Mouse (Mus musculus) neural tube, embryonic 13.5 days (tissue): ENCODE measurements at regions not wholly inside any gene's neighbourhood (a gene's known extent, or its start where the extent isn't known, plus 50 kb on each side); places are given as distances from the start of the nearest gene placed in this dataset.

Experiments used
- ATAC-seq: fragments of 200-750 bp; cut with Nextera tagmentation; 2 replicates; pipeline ENCODE4 v1.8.0; 2017; ENCODE audit warnings: low read depth, mild to moderate bottlenecking, moderate TSS enrichment, moderate library complexity
- H3K27ac ChIP-seq: fragments of 300-500 bp; sonication (generic); replicated peaks from 2 replicates; pipeline ENCODE4 v1.5.1; 2015; ENCODE audit warnings: moderate library complexity, mild to moderate bottlenecking, inconsistent platforms
- H3K27me3 ChIP-seq: fragments of 300-500 bp; sonication (generic); 2 replicates; pipeline ENCODE4 v1.6.1; 2015; ENCODE audit warnings: mild to moderate bottlenecking, inconsistent platforms
- H3K36me3 ChIP-seq: fragments of 300-500 bp; sonication (generic); 2 replicates; pipeline ENCODE4 v1.6.1; 2015; ENCODE audit warnings: mild to moderate bottlenecking, inconsistent platforms
- H3K4me1 ChIP-seq: fragments of 300-500 bp; sonication (generic); replicated peaks from 2 replicates; pipeline ENCODE4 v1.6.1; 2015; ENCODE audit warnings: inconsistent platforms
- H3K4me2 ChIP-seq: fragments of 300-500 bp; sonication (generic); 2 replicates; pipeline ENCODE4 v1.6.1; 2015; ENCODE audit warnings: inconsistent platforms, mild to moderate bottlenecking, moderate library complexity
- H3K4me3 ChIP-seq: fragments of 300-500 bp; sonication (generic); 2 replicates; pipeline ENCODE4 v1.5.1; 2015; ENCODE audit warnings: mild to moderate bottlenecking, inconsistent platforms
- H3K9ac ChIP-seq: fragments of 300-500 bp; sonication (generic); 2 replicates; pipeline ENCODE4 v1.6.1; 2015; ENCODE audit warnings: moderate library complexity, mild to moderate bottlenecking, inconsistent platforms
- H3K9me3 ChIP-seq: fragments of 300-500 bp; sonication (generic); 2 replicates; pipeline ENCODE4 v1.6.1; 2016; ENCODE audit warnings: inconsistent platforms
- WGBS: fragments of 180-500 bp; shearing (Covaris S2); methylation state at CpG from one replicate; pipeline ENCODE4 v1.1.7; 2015; 5-methylcytosine and 5-hydroxymethylcytosine counted together

DNA sequence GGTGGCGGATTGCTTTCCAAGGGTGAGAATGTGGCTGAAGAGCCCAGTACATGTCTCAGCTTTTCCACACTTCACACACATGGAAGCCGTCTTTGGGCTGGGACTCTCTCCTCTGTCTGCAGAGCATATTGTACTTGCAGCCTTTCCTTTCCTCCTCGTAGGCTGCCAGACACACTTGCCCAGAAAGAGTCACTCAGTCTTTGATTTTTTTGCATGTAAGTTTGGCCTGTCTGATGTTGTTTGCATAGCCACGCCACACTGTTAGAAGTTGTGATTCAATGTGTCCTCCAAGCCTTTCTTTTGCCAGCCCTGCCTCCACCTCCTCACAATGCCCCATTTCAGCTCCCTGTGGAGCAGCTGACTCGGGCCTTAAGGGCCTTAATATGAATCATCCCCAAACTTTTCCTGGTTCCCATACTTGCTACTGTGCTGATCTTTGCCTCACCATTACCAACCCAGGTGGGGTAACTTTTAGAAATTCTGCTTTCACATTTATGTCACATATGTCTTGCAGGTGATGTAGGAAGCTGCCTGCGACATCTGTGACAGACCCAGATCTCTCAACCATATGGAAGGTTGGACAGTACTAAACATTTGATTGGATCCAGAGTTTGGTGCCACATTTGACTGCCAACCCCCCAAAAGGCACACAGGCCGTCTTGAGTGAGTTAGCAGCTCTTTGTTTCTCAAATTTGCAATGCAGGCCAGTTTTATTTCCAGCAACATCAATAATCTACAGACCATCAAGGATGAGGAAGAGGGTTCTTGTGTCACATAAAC is 663.7 kb upstream of the Mms22l start:
- Histone ChIP-seq H3K4me2 (no peak overlapping the region), H3K36me3 (no peaks in the 10 kb centered on the region), H3K9ac (no peak overlapping the region), H3K27ac (no peak overlapping the region), H3K4me3 (no peak overlapping the region), H3K27me3 (no peaks in the 10 kb centered on the region), H3K9me3 (no peaks in the 10 kb centered on the region), H3K4me1 (no peaks in the 10 kb centered on the region)
- no peak for ATAC-seq
- 59% methylated on average over 7 of the region's 7 CpGs for WGBS

DNA sequence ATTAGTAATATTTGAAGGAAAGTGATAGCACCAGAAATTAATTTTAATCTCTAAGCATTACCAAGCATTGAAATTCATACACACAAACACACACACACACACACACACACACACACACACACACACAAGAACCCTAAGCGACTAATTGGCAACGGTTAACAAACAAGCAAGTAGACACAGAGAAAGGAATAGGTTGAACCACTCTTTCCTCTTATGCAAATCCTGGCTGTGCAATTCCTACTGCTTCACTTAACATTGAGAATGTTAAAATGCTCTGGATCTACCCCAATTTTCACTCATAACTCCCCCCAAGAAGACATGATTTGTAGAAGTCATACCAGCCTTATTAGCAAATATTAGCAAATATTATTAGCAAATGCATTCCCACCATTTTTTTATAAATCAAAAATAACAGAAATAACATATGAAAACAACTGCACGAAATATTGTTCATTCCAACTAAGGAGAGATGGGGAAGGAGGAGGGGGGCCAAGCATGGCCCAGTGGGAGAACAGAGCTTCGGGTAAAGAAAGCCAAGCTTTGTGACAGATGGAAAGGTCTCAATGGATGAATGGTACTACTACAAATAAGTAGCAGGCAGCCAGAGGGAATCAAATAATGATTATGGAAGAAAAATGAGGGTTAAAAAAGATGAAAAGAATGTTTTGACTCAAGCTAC is 652.5 kb upstream of the Mms22l start:
- Histone ChIP-seq H3K27me3 (no peaks in the 10 kb centered on the region), H3K27ac (no peak overlapping the region), H3K4me3 (no peak overlapping the region), H3K9me3 (no peaks in the 10 kb centered on the region), H3K4me1 (no peaks in the 10 kb centered on the region), H3K36me3 (no peaks in the 10 kb centered on the region), H3K9ac (no peak overlapping the region), H3K4me2 (no peak overlapping the region)
- WGBS, result 61% methylated on average over 4 of the region's 4 CpGs
- ATAC-seq, result no peak

DNA sequence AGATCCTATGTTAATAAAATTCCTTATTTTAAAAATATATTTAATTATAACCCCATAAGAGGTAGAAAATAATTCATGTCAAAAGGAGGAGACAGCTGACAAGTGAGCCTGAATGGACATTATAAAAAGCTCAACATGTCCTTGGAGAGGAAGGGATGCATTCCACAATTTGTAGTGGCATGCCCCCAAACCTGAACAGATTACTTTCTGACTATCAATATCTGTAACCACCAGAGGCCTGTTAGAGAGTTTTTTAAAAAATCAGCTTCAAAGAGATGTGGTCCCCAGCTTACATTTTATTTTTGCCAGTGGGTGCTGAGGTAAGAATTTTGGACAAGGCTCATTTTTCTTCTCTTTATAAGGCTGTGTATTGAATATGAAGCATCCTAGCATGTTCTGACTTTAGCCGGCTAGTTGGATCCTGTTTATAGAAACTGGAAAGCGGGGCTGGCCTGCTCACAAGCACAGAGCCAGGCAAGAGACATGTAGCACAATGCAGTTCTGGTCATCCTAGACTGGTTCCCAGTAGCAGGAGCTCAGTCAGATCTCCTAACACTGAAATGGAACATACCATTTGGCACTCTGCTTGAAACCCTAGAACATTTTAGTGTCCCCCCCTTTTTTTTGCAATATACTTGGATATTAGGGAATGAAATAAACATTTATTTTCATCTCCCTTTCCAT is 651.8 kb upstream of the Mms22l start:
- no peaks in the 10 kb centered on the region for H3K4me1 ChIP-seq
- H3K9me3 ChIP-seq, result no peaks in the 10 kb centered on the region
- no peaks in the 10 kb centered on the region for H3K36me3 ChIP-seq
- ATAC-seq, result no peak
- H3K27me3 ChIP-seq, result no peaks in the 10 kb centered on the region
- 81% methylated on average over 2 of the region's 2 CpGs for WGBS
- H3K27ac ChIP-seq, result no peak overlapping the region
- H3K9ac ChIP-seq, result no peak overlapping the region
- H3K4me3 ChIP-seq, result no peak overlapping the region
- no peak overlapping the region for H3K4me2 ChIP-seq

DNA sequence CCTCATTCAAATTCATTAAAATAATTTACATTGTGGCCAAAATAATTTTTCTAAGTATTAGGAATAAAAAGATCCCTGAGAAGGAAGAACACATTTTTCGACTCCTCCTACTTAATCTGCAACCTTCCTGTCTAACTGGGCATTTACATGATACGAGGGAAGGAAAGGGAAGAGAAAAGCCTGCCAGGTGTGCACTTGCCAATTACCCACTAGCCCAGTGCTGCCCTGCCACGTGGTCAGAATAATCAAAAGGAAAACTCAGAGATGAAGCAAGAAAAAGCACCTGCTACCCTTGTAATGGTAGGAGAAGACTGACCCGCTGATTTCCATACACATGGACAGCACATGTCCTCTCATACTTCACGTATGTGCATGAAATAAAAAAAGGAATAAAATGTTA is 651.0 kb upstream of the Mms22l start:
- WGBS, result 65% methylated on average over 5 of the region's 5 CpGs
- ATAC-seq, result no peak
- no peaks in the 10 kb centered on the region for H3K27me3 ChIP-seq
- H3K9me3 ChIP-seq, result no peaks in the 10 kb centered on the region
- no peak overlapping the region for H3K4me3 ChIP-seq
- no peaks in the 10 kb centered on the region for H3K4me1 ChIP-seq
- no peak overlapping the region for H3K27ac ChIP-seq
- H3K36me3 ChIP-seq, result no peaks in the 10 kb centered on the region
- no peak overlapping the region for H3K4me2 ChIP-seq
- no peak overlapping the region for H3K9ac ChIP-seq

DNA sequence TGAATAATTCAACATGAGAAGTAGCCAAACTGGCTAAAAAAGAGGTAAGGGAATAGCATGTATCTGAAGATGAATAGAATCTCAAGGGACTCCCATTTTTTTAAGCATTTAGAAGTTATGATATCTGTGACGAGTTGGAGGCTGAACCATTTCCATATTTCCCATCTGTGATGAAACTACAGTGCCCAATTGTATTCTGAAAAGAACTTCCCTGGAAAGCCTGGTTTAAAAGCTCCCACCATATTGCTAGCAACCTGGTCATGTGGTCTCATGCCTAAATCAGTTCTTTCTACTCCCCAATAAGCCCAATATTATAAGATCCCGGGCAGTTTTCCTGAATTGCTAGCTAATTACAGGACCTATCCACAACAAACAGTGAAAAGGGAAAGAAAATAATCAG is 645.6 kb upstream of the Mms22l start:
- 86% methylated on average over 2 of the region's 2 CpGs for whole genome bisulfite sequencing
- no peaks in the 10 kb centered on the region for H3K36me3 ChIP-seq
- H3K9ac ChIP-seq, result no peak overlapping the region
- no peaks in the 10 kb centered on the region for H3K9me3 ChIP-seq
- H3K4me2 ChIP-seq, result no peak overlapping the region
- no peaks in the 10 kb centered on the region for H3K4me1 ChIP-seq
- no peak overlapping the region for H3K4me3 ChIP-seq
- no peak for ATAC-seq
- H3K27ac ChIP-seq, result no peak overlapping the region
- H3K27me3 ChIP-seq, result no peaks in the 10 kb centered on the region

DNA sequence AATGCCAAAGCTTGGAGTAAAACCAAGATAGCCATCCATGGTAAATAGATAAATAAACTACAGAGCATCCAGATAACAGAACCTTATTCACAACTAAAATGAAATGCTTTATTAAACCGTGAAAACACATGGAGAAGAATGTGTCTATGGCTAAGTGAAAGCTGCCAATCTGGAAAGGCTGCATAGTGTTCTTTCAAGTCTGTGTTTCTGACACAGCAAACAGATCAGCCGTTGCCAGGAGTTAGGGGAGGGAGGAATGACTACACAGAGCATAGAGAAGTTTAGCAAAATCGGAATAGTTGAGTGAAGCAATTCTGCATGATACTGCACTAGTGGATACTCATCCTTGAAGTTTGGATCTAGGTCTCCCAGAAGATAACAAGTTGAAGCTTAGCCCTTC is 633.8 kb upstream of the Mms22l start:
- Histone ChIP-seq H3K4me1 (no peaks in the 10 kb centered on the region), H3K9ac (no peak overlapping the region), H3K4me3 (no peak overlapping the region), H3K9me3 (no peaks in the 10 kb centered on the region), H3K36me3 (no peaks in the 10 kb centered on the region), H3K27me3 (no peaks in the 10 kb centered on the region), H3K4me2 (no peak overlapping the region), H3K27ac (no peak overlapping the region)
- ATAC-seq, result no peak
- 90% methylated on average over 3 of the region's 3 CpGs for WGBS

DNA sequence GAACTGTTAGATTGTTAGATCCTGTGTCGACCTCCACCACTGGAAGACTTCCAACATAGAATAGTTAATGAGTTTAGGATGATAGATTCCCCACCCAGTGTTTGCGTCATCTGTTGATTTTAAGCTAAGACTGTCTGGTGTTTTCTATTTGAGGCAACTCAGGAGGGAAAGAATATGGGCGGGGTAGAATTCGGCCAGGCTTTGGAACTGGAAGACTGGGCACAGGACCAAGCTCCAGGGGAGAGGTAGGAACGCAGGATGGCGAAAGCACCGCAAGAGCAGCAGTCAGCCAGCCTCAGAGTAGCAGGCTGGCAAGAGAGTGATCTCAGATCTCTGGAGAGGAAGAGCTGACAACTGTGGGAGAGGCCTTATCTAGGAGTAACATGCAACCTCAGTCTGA is 616.2 kb upstream of the Mms22l start:
- H3K4me2 ChIP-seq, result no peak overlapping the region
- no peaks in the 10 kb centered on the region for H3K27me3 ChIP-seq
- ATAC-seq, result no peak
- H3K9ac ChIP-seq, result no peak overlapping the region
- no peaks in the 10 kb centered on the region for H3K9me3 ChIP-seq
- no peak overlapping the region for H3K27ac ChIP-seq
- WGBS, result 89% methylated on average over 7 of the region's 7 CpGs
- no peak overlapping the region for H3K4me3 ChIP-seq
- H3K4me1 ChIP-seq, result no peaks in the 10 kb centered on the region
- no peaks in the 10 kb centered on the region for H3K36me3 ChIP-seq

DNA sequence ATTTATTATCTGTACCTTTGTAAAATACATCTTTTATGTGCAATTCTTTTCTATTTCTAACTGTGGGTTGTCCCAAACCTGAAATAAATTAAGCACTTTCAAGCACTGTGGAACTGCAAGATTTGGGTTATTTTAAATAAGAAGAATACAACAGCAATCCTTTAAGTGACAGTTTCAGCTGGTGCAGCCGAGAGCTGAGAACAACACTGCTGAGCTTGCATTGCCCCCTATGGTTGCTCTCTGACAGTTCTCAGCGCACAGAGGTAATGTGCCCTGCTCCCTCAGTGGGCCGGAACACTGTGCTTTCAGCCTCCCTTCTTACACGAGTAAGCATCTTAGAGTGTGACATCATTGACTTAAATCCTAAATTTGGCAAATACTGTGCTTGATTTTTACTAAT is 582.9 kb upstream of the Mms22l start:
- no peaks in the 10 kb centered on the region for H3K36me3 ChIP-seq
- 9% methylated on average over 4 of the region's 4 CpGs for WGBS
- no peak overlapping the region for H3K4me2 ChIP-seq
- H3K4me1 ChIP-seq, result no peaks in the 10 kb centered on the region
- no peak overlapping the region for H3K4me3 ChIP-seq
- H3K9me3 ChIP-seq, result no peaks in the 10 kb centered on the region
- H3K9ac ChIP-seq, result no peak overlapping the region
- peak; percentile 92 for ATAC-seq
- no peak overlapping the region for H3K27ac ChIP-seq
- H3K27me3 ChIP-seq, result no peaks in the 10 kb centered on the region

DNA sequence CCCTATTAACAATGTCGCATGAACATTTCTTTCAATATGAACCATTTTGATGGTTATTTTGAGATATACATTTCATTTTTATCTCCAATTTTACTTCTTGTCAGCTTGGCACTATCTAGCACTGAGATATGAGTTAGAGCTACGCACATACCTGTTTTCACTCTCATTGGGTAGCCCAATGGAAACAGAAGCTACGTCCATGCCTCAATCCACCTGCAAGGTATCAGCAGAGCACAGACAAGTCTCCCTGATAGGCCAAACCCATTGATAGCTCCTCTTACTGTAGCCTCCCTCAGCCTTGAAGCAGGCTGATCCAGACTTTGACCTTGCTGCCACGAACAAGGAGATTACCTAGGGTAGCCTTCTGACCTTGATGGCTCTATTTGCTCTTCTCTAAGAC is 582.4 kb upstream of the Mms22l start:
- Histone ChIP-seq H3K9me3 (no peaks in the 10 kb centered on the region), H3K27ac (no peak overlapping the region), H3K4me1 (no peaks in the 10 kb centered on the region), H3K36me3 (no peaks in the 10 kb centered on the region), H3K4me3 (no peak overlapping the region), H3K9ac (no peak overlapping the region), H3K27me3 (no peaks in the 10 kb centered on the region), H3K4me2 (no peak overlapping the region)
- 79% methylated on average over 4 of the region's 4 CpGs for WGBS
- ATAC-seq, result peak; percentile 43; the same call in 1 of the 2 replicates

DNA sequence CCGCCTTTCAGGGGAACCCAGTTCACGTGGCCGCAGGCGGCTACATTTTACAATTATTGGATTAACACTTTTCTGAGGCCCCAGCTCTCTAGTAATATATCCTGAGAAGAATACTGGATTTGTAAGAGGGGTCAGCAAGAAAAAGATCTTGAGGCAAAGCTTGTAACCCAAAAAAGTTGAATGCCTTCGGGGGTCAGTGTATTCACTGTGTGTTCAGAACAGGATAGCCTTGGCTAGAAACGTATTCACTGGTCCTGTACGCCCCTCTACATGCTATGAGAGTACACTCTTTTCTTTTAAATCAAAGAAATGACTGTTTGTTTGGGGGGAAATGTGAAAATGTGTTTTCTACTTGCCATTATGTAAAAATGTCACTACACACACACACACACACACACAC is 581.8 kb upstream of the Mms22l start:
- Histone ChIP-seq H3K27ac (no peak overlapping the region), H3K4me1 (no peaks in the 10 kb centered on the region), H3K9me3 (no peaks in the 10 kb centered on the region), H3K9ac (no peak overlapping the region), H3K4me2 (no peak overlapping the region), H3K36me3 (no peaks in the 10 kb centered on the region), H3K4me3 (no peak overlapping the region), H3K27me3 (no peaks in the 10 kb centered on the region)
- ATAC-seq, result no peak
- 90% methylated on average over 7 of the region's 7 CpGs for WGBS

DNA sequence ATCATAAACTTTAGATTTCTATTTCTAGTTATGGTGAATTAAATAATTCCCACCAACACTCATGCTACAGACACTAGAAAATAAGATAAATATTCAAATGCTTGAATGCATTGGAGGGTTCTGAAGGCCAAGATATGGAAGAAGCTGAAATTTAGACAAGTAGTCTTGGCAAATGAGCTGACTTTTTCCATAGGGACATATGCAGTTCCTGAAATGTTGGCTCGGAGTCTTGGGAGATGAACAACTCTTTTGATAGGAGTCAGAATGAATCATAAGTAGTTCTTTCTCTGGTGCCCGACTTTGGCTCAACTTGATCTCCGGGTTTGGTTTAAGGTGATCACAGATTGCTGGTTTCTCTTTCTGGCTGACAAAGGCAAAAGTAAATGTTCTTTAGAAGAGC is 574.7 kb upstream of the Mms22l start:
- no peaks in the 10 kb centered on the region for H3K9me3 ChIP-seq
- no peaks in the 10 kb centered on the region for H3K27me3 ChIP-seq
- WGBS, result 86% methylated on average over 3 of the region's 3 CpGs
- no peak overlapping the region for H3K27ac ChIP-seq
- H3K4me2 ChIP-seq, result no peak overlapping the region
- H3K9ac ChIP-seq, result no peak overlapping the region
- no peak overlapping the region for H3K4me3 ChIP-seq
- no peaks in the 10 kb centered on the region for H3K36me3 ChIP-seq
- H3K4me1 ChIP-seq, result no peaks in the 10 kb centered on the region
- ATAC-seq, result no peak

DNA sequence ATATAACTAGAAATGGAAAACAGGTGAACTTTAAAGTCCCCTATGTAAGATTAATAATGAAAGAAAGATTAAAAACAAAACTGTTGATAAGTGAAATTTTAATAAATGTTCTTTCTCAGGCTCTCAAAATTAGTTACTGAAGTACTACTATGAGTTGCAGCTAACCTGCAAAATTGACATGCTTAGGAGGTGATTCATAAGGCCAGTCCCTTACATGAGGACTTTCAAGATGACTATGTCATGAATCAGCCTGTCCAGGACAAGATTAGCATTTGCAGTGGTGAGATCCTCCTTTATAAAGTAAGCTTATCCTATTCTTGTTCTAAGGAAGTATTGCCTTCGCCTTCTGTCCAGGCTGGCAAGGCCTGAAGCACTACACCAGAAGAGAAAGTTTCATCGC is 542.1 kb upstream of the Mms22l start:
- H3K27me3 ChIP-seq, result no peaks in the 10 kb centered on the region
- no peaks in the 10 kb centered on the region for H3K9me3 ChIP-seq
- H3K9ac ChIP-seq, result no peak overlapping the region
- H3K4me1 ChIP-seq, result no peaks in the 10 kb centered on the region
- H3K27ac ChIP-seq, result no peak overlapping the region
- 90% methylated on average over 2 of the region's 2 CpGs for WGBS
- H3K36me3 ChIP-seq, result no peaks in the 10 kb centered on the region
- H3K4me3 ChIP-seq, result no peak overlapping the region
- no peak for ATAC-seq
- H3K4me2 ChIP-seq, result no peak overlapping the region
